Mouse (Mus musculus): ENCODE results near the gene Fosl2.
A peak's percentile ranks its signal among the peaks of the same experiment; 100 is the strongest.

Gene Fosl2

GRCm38 (mm10) chr5:32134051-32134732 is 1.4 kb upstream of the Fosl2 start:
- DNase-seq (ENCODE audit: low read depth, low spot score), result no peak

- DNase-seq (ENCODE audit: low read depth, low spot score), result no peak
Observed at GRCm38 (mm10) chr5:32134903-32135335, 682 bp upstream of the Fosl2 start.

- DNase-seq (ENCODE audit: low read depth, low spot score), result no peak
Observed at GRCm38 (mm10) chr5:32136301-32136863, 781 bp downstream of the Fosl2 start.

- no peak for DNase-seq (ENCODE audit: low read depth, low spot score)
Observed at GRCm38 (mm10) chr5:32137106-32137522, 1.5 kb downstream of the Fosl2 start.

- DNase-seq (ENCODE audit: low read depth, low spot score), result no peak
Observed at GRCm38 (mm10) chr5:32138446-32139195, 3.0 kb downstream of the Fosl2 start.

GRCm38 (mm10) chr5:32139516-32140037 is 4.0 kb downstream of the Fosl2 start:
- peak; percentile 36 for DNase-seq (ENCODE audit: low read depth, low spot score)

- DNase-seq (ENCODE audit: low read depth, low spot score), result no peak
Observed at GRCm38 (mm10) chr5:32141899-32142298, 6.3 kb downstream of the Fosl2 start.

GRCm38 (mm10) chr5:32143433-32143970 is 7.9 kb downstream of the Fosl2 start:
- no peak for DNase-seq (ENCODE audit: low read depth, low spot score)

GRCm38 (mm10) chr5:32146281-32146680 is 10.7 kb downstream of the Fosl2 start:
- DNase-seq (ENCODE audit: low read depth, low spot score), result no peak

GRCm38 (mm10) chr5:32148593-32148992 is 13.0 kb downstream of the Fosl2 start:
- no peak for DNase-seq (ENCODE audit: low read depth, low spot score)

GRCm38 (mm10) chr5:32151244-32151643 is 15.6 kb downstream of the Fosl2 start:
- DNase-seq (ENCODE audit: low read depth, low spot score), result no peak

GRCm38 (mm10) chr5:32152725-32153417 is 17.3 kb downstream of the Fosl2 start:
- DNase-seq (ENCODE audit: low read depth, low spot score), result no peak

- no peak for DNase-seq (ENCODE audit: low read depth, low spot score)
Observed at GRCm38 (mm10) chr5:32153418-32153740, 17.8 kb downstream of the Fosl2 start.

- DNase-seq (ENCODE audit: low read depth, low spot score), result no peak
Observed at GRCm38 (mm10) chr5:32153791-32154490, 18.3 kb downstream of the Fosl2 start.

- DNase-seq (ENCODE audit: low read depth, low spot score), result no peak
Observed at GRCm38 (mm10) chr5:32154931-32155688, 19.5 kb downstream of the Fosl2 start.

- DNase-seq (ENCODE audit: low read depth, low spot score), result no peak
Observed at GRCm38 (mm10) chr5:32155927-32156326, 20.3 kb downstream of the Fosl2 start.

- no peak for DNase-seq (ENCODE audit: low read depth, low spot score)
Observed at GRCm38 (mm10) chr5:32163478-32164043, 28.0 kb downstream of the Fosl2 start.

GRCm38 (mm10) chr5:32172188-32172587 is 36.6 kb downstream of the Fosl2 start:
- DNase-seq (ENCODE audit: low read depth, low spot score), result no peak

GRCm38 (mm10) chr5:32176800-32177199 is 41.2 kb downstream of the Fosl2 start:
- DNase-seq (ENCODE audit: low read depth, low spot score), result no peak

- no peak for DNase-seq (ENCODE audit: low read depth, low spot score)
Observed at GRCm38 (mm10) chr5:32177737-32178136, 42.1 kb downstream of the Fosl2 start.

All from retina, postnatal 7 days (tissue).